Mouse (Mus musculus) heart, adult 2 months (tissue): ENCODE results near the gene E130308A19Rik. TPM values are rescaled to one million over a fixed set of nuclear protein-coding genes. Genes with fewer than 3 reads are reported as not detected.

ENCODE experiments used
- DNase-seq, 2 experiments: peaks; one replicate each; pipeline ENCODE4 v3.0.0; 2021
- H3K27ac ChIP-seq: fragments of 200-600 bp; 2 replicates; pipeline ENCODE4 v1.8.1; 2022
- H3K27me3 ChIP-seq: fragments of 200-500 bp; 2 replicates; pipeline ENCODE4 v1.6.1; 2012; ENCODE audit warnings: mild to moderate bottlenecking, low read length, inconsistent platforms, mixed read lengths; ENCODE audit not compliant: control insufficient read depth, insufficient read depth
- H3K36me3 ChIP-seq: fragments of 200-500 bp; 2 replicates; pipeline ENCODE4 v1.6.1; 2012; ENCODE audit warnings: low read length, inconsistent platforms; ENCODE audit not compliant: control insufficient read depth, insufficient read depth
- H3K4me1 ChIP-seq: fragments of 200-500 bp; 2 replicates; pipeline ENCODE4 v1.6.1; 2011; ENCODE audit warnings: low read length; ENCODE audit not compliant: control insufficient read depth, insufficient read depth
- H3K4me3 ChIP-seq: fragments of 200-600 bp; 2 replicates; pipeline ENCODE4 v1.8.1; 2022
- H3K79me2 ChIP-seq: fragments of 200-500 bp; replicated peaks from 2 replicates; pipeline ENCODE4 v1.6.1; 2012; ENCODE audit warnings: mild to moderate bottlenecking, inconsistent platforms, low read length, moderate library complexity, mixed read lengths; ENCODE audit not compliant: control insufficient read depth, insufficient read depth
- H3K9ac ChIP-seq: fragments of 200-500 bp; 2 replicates; pipeline ENCODE4 v1.6.1; 2012; ENCODE audit warnings: low read depth, mild to moderate bottlenecking, control low read depth, inconsistent platforms, low read length, mixed read lengths
- CTCF ChIP-seq: fragments of 200-600 bp; IDR thresholded peaks from 2 replicates; pipeline ENCODE4 v1.8.1; 2022; ENCODE audit warnings: antibody characterized with exemption, mild to moderate bottlenecking, moderate library complexity
- EP300 ChIP-seq: fragments of 200-500 bp; IDR thresholded peaks from 2 replicates; pipeline ENCODE4 v1.6.1; 2011; ENCODE audit warnings: low read depth, low read length, control low read depth; ENCODE audit not compliant: insufficient read depth
- POLR2A ChIP-seq: fragments of 200-500 bp; IDR thresholded peaks from 2 replicates; pipeline ENCODE4 v1.6.1; 2011; ENCODE audit warnings: mild to moderate bottlenecking, low read depth, low read length, control low read depth; ENCODE audit not compliant: insufficient read depth
- WGBS: fragments of 180-500 bp; shearing (Covaris S2); methylation state at CpG from one replicate; pipeline ENCODE4 v1.1.7; 2018; 5-methylcytosine and 5-hydroxymethylcytosine counted together
- intact Hi-C: fragments of 180-260 bp; cut with DNase I; formaldehyde crosslinking; loops from one replicate; pipeline ENCODE4 v1.15.1; 2025
- polyA plus RNA-seq: library from polyadenylated mRNA; depleted of rRNA; stranded (reverse); fragments of >200 nt; gene quantifications from 2 replicates; pipeline ENCODE4 v1.2.3, GENCODE M21; 2012
- total RNA-seq, 2 experiments: library from RNA; stranded (reverse); gene quantifications; 2 replicates each; pipeline ENCODE4 v1.2.3; 2021

The E130308A19Rik gene
- total and polyA plus RNA-seq, 3 experiments, result 3.8 to 7.2 (median 6.5) TPM

DNA sequence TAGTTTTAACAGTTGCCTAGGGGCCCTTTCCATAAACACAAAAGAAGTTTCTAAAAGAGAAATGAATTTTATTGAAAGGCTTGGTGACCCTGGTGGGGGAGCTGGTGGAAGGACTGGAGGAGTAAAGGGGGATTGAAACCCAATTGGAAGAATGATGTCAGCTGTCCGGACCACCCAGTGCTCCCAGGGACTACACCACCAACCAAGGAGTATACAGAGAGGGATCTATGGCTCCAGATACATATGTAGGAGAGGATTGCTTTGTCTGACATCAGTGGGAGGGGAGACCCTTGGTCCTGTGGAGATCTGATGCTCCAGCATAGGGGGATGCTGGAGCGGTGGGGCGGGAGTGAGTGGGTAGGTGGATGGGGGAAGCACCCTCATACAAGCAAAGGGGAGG, 20.5 kb upstream of the E130308A19Rik start:
- no peaks in the 10 kb centered on the region for H3K4me1 ChIP-seq
- H3K27me3 ChIP-seq, result no peaks in the 10 kb centered on the region
- intact Hi-C loops, result no loop called here
- no peak for DNase-seq
- no peaks in the 10 kb centered on the region; the same call in 1 of the 2 replicates for H3K36me3 ChIP-seq
- no peak overlapping the region for H3K9ac ChIP-seq
- H3K27ac ChIP-seq, result no peak overlapping the region
- WGBS, result 94% methylated on average over 3 of the region's 3 CpGs
- no peak overlapping the region for H3K4me3 ChIP-seq
- no peaks in the 10 kb centered on the region for H3K79me2 ChIP-seq
- TF ChIP-seq CTCF, result no peak
- TF ChIP-seq EP300, result no peak
- TF ChIP-seq POLR2A, result no peak

DNA sequence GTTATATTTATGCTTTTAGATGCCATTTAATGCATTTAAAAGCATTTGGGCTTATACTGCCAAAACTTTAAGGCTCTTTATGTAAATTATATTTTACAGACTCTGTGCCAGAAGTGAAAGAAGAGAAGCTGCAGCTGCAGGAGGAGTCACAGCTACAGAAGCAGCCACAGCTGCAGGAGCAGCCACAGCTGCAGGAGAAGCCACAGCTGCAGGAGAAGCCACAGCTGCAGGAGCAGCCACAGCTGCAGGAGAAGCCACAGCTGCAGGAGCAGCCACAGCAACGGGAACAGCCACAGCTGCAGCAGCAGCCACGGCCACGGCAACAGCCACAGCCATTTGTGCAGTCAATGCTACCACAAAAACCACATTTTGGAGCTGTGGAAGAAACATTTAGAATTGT, 15.6 kb upstream of the E130308A19Rik start:
- DNase-seq, result no peak
- intact Hi-C loops, result no loop called here
- Histone ChIP-seq H3K36me3 (no peaks in the 10 kb centered on the region), H3K4me3 (no peak overlapping the region), H3K79me2 (no peaks in the 10 kb centered on the region), H3K4me1 (no peaks in the 10 kb centered on the region), H3K27me3 (no peaks in the 10 kb centered on the region), H3K9ac (no peak overlapping the region), H3K27ac (no peak overlapping the region)
- no peak for TF ChIP-seq POLR2A
- no peak for TF ChIP-seq CTCF
- TF ChIP-seq EP300, result no peak
- WGBS, result 87% methylated on average over 3 of the region's 3 CpGs

DNA sequence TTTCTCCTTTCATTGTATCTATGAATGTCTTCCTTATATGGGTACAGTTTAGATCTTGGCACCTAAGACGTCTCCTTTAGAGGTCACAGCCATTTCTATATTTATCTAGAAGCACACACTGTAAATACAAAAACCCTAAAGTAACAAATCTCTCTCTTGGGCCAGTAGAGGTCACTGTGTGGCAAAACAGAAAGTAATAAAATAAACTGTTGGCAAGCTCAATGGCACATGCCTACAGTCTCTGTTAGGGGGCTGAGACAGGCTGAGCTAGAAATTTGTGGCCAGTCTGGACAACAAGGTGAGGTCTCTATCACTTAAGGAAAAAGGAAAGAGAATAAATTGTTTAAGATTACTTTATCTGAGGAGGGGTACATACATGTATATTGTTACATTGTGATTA, 11.0 kb upstream of the E130308A19Rik start:
- Histone ChIP-seq H3K79me2 (no peaks in the 10 kb centered on the region), H3K36me3 (no peaks in the 10 kb centered on the region), H3K4me3 (no peak overlapping the region), H3K27me3 (no peaks in the 10 kb centered on the region), H3K9ac (no peak overlapping the region), H3K4me1 (no peaks in the 10 kb centered on the region), H3K27ac (peak overlapping the region; percentile 19; the same call in 1 of the 2 replicates)
- WGBS, result 0% methylated on average over 1 of the region's 1 CpGs
- intact Hi-C loops, result loop anchor here (5.0 kb wide), 2 partner anchors 147 to 237 kb away; no protein-coding TSS in a partner anchor
- TF ChIP-seq CTCF (peak; percentile 77), EP300 (no peak)
- DNase-seq, result no peak

GRCm38 (mm10) chr4:59619611-59620245, 6.3 kb upstream of the E130308A19Rik start:
- Histone ChIP-seq H3K9ac (no peak overlapping the region), H3K4me3 (no peak overlapping the region), H3K36me3 (no peaks in the 10 kb centered on the region), H3K4me1 (no peaks in the 10 kb centered on the region), H3K27ac (no peak overlapping the region), H3K79me2 (no peaks in the 10 kb centered on the region), H3K27me3 (no peaks in the 10 kb centered on the region)
- TF ChIP-seq CTCF, result no peak
- no peak for TF ChIP-seq POLR2A
- TF ChIP-seq EP300, result no peak
- WGBS, result 89% methylated on average over 5 of the region's 5 CpGs
- DNase-seq, result no peak
- intact Hi-C loops, result loop anchor here (5.0 kb wide), 2 partner anchors 143 to 233 kb away; no protein-coding TSS in a partner anchor

- Histone ChIP-seq H3K36me3 (no peaks in the 10 kb centered on the region; the same call in 1 of the 2 replicates), H3K27ac (peak overlapping the region; percentile 61), H3K27me3 (no peaks in the 10 kb centered on the region), H3K4me3 (peak overlapping the region; percentile 85), H3K4me1 (no peaks in the 10 kb centered on the region), H3K9ac (peak overlapping the region; percentile 90), H3K79me2 (no peaks in the 10 kb centered on the region; the same call in 1 of the 2 replicates)
- no peak for DNase-seq
- WGBS, result 2% methylated on average over 18 of the region's 18 CpGs
- intact Hi-C loops, result loop anchor here (5.0 kb wide), 1 partner anchor 247 kb away; no protein-coding TSS in a partner anchor
- TF ChIP-seq CTCF (no peak), POLR2A (no peak), EP300 (no peak)
Measured at GRCm38 (mm10) chr4:59625676-59625997, 374 bp upstream of the E130308A19Rik start.

- Histone ChIP-seq H3K4me3 (no peak overlapping the region), H3K27ac (no peak overlapping the region), H3K36me3 (no peaks in the 10 kb centered on the region; the same call in 1 of the 2 replicates), H3K79me2 (no peaks in the 10 kb centered on the region; the same call in 1 of the 2 replicates), H3K4me1 (no peaks in the 10 kb centered on the region), H3K27me3 (no peaks in the 10 kb centered on the region), H3K9ac (no peak overlapping the region)
- DNase-seq, result no peak
- TF ChIP-seq EP300 (no peak), CTCF (no peak), POLR2A (no peak)
- WGBS, result 70% methylated on average over 4 of the region's 4 CpGs
- intact Hi-C loops, result loop anchor here (5.0 kb wide), 1 partner anchor 244 kb away; no protein-coding TSS in a partner anchor
Measured at GRCm38 (mm10) chr4:59628255-59628654, 2.2 kb downstream of the E130308A19Rik start.
